Mouse (Mus musculus) adrenal gland, postnatal 36 days (tissue): ENCODE measurements at regions not wholly inside any gene's neighbourhood (a gene's known extent, or its start where the extent isn't known, plus 50 kb on each side); places are given as distances from the start of the nearest gene placed in this dataset.

Source experiments
- DNase-seq, 2 experiments: peaks; one replicate each; pipeline ENCODE4 v3.0.0; 2021; ENCODE audit warnings: mixed read lengths in 1 of 2

GRCm38 (mm10) chr13:44513378-44514285 lies 215.6 kb upstream of the Jarid2 start:
- DNase-seq = no peak

- DNase-seq = no peak
These were observed 214.6 kb upstream of the Jarid2 start for GRCm38 (mm10) chr13:44514636-44515158.

- DNase-seq = no peak
These were observed 212.4 kb upstream of the Jarid2 start for GRCm38 (mm10) chr13:44516863-44517262.

GRCm38 (mm10) chr13:44517312-44517711 lies 212.0 kb upstream of the Jarid2 start:
- DNase-seq = no peak

- DNase-seq = no peak
These were observed 211.1 kb upstream of the Jarid2 start for GRCm38 (mm10) chr13:44518215-44518614.

GRCm38 (mm10) chr13:44523516-44523915 lies 205.8 kb upstream of the Jarid2 start:
- no peak for DNase-seq

GRCm38 (mm10) chr13:44530867-44531564 lies 198.3 kb upstream of the Jarid2 start:
- DNase-seq = no peak

GRCm38 (mm10) chr13:44532631-44533180 lies 196.6 kb upstream of the Jarid2 start:
- DNase-seq = peak in 1 of 2 experiments; percentile 9

GRCm38 (mm10) chr13:44534575-44535080 lies 194.6 kb upstream of the Jarid2 start:
- DNase-seq = peak in 1 of 2 experiments; percentile 35

- DNase-seq = no peak
These were observed 193.8 kb upstream of the Jarid2 start for GRCm38 (mm10) chr13:44535441-44535840.

GRCm38 (mm10) chr13:44538238-44538637 lies 191.0 kb upstream of the Jarid2 start:
- DNase-seq = no peak

GRCm38 (mm10) chr13:44540401-44540800 lies 188.9 kb upstream of the Jarid2 start:
- DNase-seq = no peak

- DNase-seq = peak; percentile 30 to 68
These were observed 188.0 kb upstream of the Jarid2 start for GRCm38 (mm10) chr13:44541243-44541653.

GRCm38 (mm10) chr13:44544786-44545185 lies 184.5 kb upstream of the Jarid2 start:
- no peak for DNase-seq

GRCm38 (mm10) chr13:44546289-44546688 lies 183.0 kb upstream of the Jarid2 start:
- DNase-seq = no peak

GRCm38 (mm10) chr13:44548880-44549279 lies 180.4 kb upstream of the Jarid2 start:
- no peak for DNase-seq

GRCm38 (mm10) chr13:44553363-44553762 lies 175.9 kb upstream of the Jarid2 start:
- no peak for DNase-seq

- DNase-seq = no peak
These were observed 174.4 kb upstream of the Jarid2 start for GRCm38 (mm10) chr13:44554686-44555463.

- DNase-seq = no peak
These were observed 173.3 kb upstream of the Jarid2 start for GRCm38 (mm10) chr13:44555979-44556378.

GRCm38 (mm10) chr13:44558051-44558450 lies 171.2 kb upstream of the Jarid2 start:
- no peak for DNase-seq

- DNase-seq = no peak
These were observed 170.6 kb upstream of the Jarid2 start for GRCm38 (mm10) chr13:44558491-44559177.
